Mouse (Mus musculus): ENCODE data around the gene BC004004.

DNA sequence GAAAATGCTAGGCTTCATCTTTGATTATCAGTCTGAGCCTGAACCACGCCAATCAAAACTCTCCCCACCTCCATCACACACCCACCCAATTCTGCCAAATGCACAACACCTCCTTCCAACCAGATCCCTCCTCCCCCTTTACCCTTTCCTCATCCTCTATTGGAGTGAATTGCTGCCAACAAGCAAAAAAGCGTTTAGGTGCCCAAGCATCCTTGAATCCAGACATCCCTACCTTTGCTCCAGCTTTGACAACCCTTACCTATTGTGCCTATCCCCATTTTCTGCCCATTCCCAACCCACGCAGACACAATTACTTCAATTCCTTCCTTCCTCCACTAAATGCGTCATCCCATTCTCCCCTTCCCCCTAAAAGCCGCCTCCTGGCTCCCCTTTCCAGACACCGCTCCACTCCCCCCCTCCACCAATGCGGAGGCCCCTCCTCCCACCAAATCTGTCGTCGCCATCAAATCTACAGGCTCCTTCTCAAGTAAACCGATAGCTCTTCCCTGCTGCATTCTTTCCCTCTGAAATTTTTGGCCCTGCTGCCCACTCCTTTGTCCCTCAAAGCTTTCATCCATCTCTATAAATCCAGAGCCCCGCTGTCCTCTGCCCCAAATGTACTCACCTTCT, 78.0 kb downstream of the BC004004 start:
- no peak for TF ChIP-seq CTCF (IDR thresholded peaks at IDR 0.05; ENCODE audit: low read depth)
- TF ChIP-seq EP300 (IDR thresholded peaks at IDR 0.05; ENCODE audit: low read depth), result no peak

All from liver, postnatal 0 days (tissue).